Mouse (Mus musculus) forebrain, embryonic 14.5 days (tissue): ENCODE results near the gene Rab7. TPM values are rescaled to one million over a fixed set of nuclear protein-coding genes. Genes with fewer than 3 reads are reported as not detected.

Source experiments
- ATAC-seq: fragments of 200-750 bp; cut with Nextera tagmentation; 2 replicates; pipeline ENCODE4 v1.8.0; 2017; ENCODE audit warnings: mild to moderate bottlenecking, moderate library complexity
- DNase-seq: peaks from one replicate; pipeline ENCODE4 v3.0.0-alpha.2; 2015; ENCODE audit warnings: low spot score
- H3K27ac ChIP-seq: fragments of 300-500 bp; sonication (generic); 2 replicates; pipeline ENCODE4 v1.5.1; 2014; ENCODE audit warnings: low read depth, mild to moderate bottlenecking, control low read depth, low read length, moderate library complexity
- H3K27me3 ChIP-seq: fragments of 300-500 bp; sonication (generic); replicated peaks from 2 replicates; pipeline ENCODE4 v1.6.1; 2014; ENCODE audit warnings: low read length, control low read depth, mixed read lengths; ENCODE audit not compliant: control insufficient read depth, insufficient read depth
- H3K36me3 ChIP-seq: fragments of 300-500 bp; sonication (generic); 2 replicates; pipeline ENCODE4 v1.6.1; 2014; ENCODE audit warnings: low read length, control low read depth; ENCODE audit not compliant: control insufficient read depth, insufficient read depth
- H3K4me1 ChIP-seq: fragments of 300-500 bp; sonication (generic); 2 replicates; pipeline ENCODE4 v1.6.1; 2014; ENCODE audit warnings: antibody characterized with exemption, low read length, control low read depth; ENCODE audit not compliant: control insufficient read depth, insufficient read depth
- H3K4me2 ChIP-seq: fragments of 300-500 bp; sonication (generic); 2 replicates; pipeline ENCODE4 v1.6.1; 2014; ENCODE audit warnings: mild to moderate bottlenecking, control low read depth, low read length
- H3K4me3 ChIP-seq: fragments of 300-500 bp; sonication (generic); 2 replicates; pipeline ENCODE4 v1.5.1; 2014; ENCODE audit warnings: low read depth, low read length, control low read depth
- H3K9ac ChIP-seq: fragments of 300-500 bp; sonication (generic); 2 replicates; pipeline ENCODE4 v1.6.1; 2014; ENCODE audit warnings: mild to moderate bottlenecking, low read length, control low read depth, moderate library complexity
- H3K9me3 ChIP-seq: fragments of 300-500 bp; sonication (generic); replicated peaks from 2 replicates; pipeline ENCODE4 v1.6.1; 2016; ENCODE audit warnings: low read length, control low read depth, mixed read lengths; ENCODE audit not compliant: control insufficient read depth
- WGBS: fragments of 180-500 bp; shearing (Covaris S2); extraction: QIAGEN DNeasy Blood & Tissue Kit; methylation state at CpG from one replicate; pipeline ENCODE4 v1.1.7; 2014; 5-methylcytosine and 5-hydroxymethylcytosine counted together
- polyA plus RNA-seq: library from polyadenylated mRNA; unstranded; fragments of >200 nt; fragmentation: Nextera tagmentation; extraction: Ambion mirVana; gene quantifications from 2 replicates; pipeline ENCODE4 v1.2.1, GENCODE M21; 2014

The Rab7 gene
- polyA plus RNA-seq, 1 experiment from 2014 or later: 342 TPM

GRCm38 (mm10) chr6:88059903-88060302 lies 14.8 kb upstream of the Rab7 start:
- 81% methylated on average over 5 of the region's 5 CpGs for WGBS
- no peak overlapping the region for H3K4me2 ChIP-seq
- H3K36me3 ChIP-seq: no peaks in the 10 kb centered on the region
- no peaks in the 10 kb centered on the region for H3K27me3 ChIP-seq
- H3K4me3 ChIP-seq: no peak overlapping the region
- ATAC-seq: no peak
- no peak overlapping the region for H3K9ac ChIP-seq
- no peaks in the 10 kb centered on the region for H3K4me1 ChIP-seq
- no peaks in the 10 kb centered on the region for H3K9me3 ChIP-seq
- no peak overlapping the region for H3K27ac ChIP-seq
- DNase-seq: no peak

GRCm38 (mm10) chr6:88056866-88057265 lies 11.8 kb upstream of the Rab7 start:
- Histone ChIP-seq H3K4me1 (no peaks in the 10 kb centered on the region), H3K4me2 (no peak overlapping the region), H3K9ac (no peak overlapping the region), H3K27ac (no peak overlapping the region), H3K36me3 (no peaks in the 10 kb centered on the region), H3K27me3 (no peaks in the 10 kb centered on the region), H3K9me3 (no peaks in the 10 kb centered on the region), H3K4me3 (no peak overlapping the region)
- DNase-seq: no peak
- ATAC-seq: no peak
- WGBS: 87% methylated on average over 5 of the region's 5 CpGs

- Histone ChIP-seq H3K4me3 (no peak overlapping the region), H3K4me1 (no peaks in the 10 kb centered on the region), H3K4me2 (no peak overlapping the region), H3K9me3 (no peaks in the 10 kb centered on the region), H3K27ac (no peak overlapping the region), H3K36me3 (no peaks in the 10 kb centered on the region), H3K9ac (no peak overlapping the region), H3K27me3 (no peaks in the 10 kb centered on the region)
- ATAC-seq: no peak
- DNase-seq: no peak
- 83% methylated on average over 5 of the region's 5 CpGs for WGBS
Observed at GRCm38 (mm10) chr6:88055663-88056062, 10.6 kb upstream of the Rab7 start.

- Histone ChIP-seq H3K27ac (no peak overlapping the region), H3K4me3 (no peak overlapping the region), H3K4me2 (no peak overlapping the region), H3K27me3 (no peaks in the 10 kb centered on the region), H3K36me3 (no peaks in the 10 kb centered on the region), H3K9me3 (no peaks in the 10 kb centered on the region), H3K4me1 (no peaks in the 10 kb centered on the region), H3K9ac (no peak overlapping the region)
- no peak for ATAC-seq
- DNase-seq: no peak
- 70% methylated on average over 9 of the region's 9 CpGs for WGBS
Observed at GRCm38 (mm10) chr6:88054081-88054835, 9.2 kb upstream of the Rab7 start.

- no peak for ATAC-seq
- WGBS: 78% methylated on average over 11 of the region's 11 CpGs
- no peak overlapping the region for H3K9ac ChIP-seq
- no peak overlapping the region for H3K4me2 ChIP-seq
- no peaks in the 10 kb centered on the region for H3K36me3 ChIP-seq
- no peak overlapping the region for H3K27ac ChIP-seq
- DNase-seq: no peak
- no peak overlapping the region for H3K4me3 ChIP-seq
- H3K27me3 ChIP-seq: no peaks in the 10 kb centered on the region
- no peaks in the 10 kb centered on the region for H3K4me1 ChIP-seq
- no peaks in the 10 kb centered on the region for H3K9me3 ChIP-seq
Observed at GRCm38 (mm10) chr6:88053228-88054080, 8.4 kb upstream of the Rab7 start.

GRCm38 (mm10) chr6:88051206-88051605 lies 6.1 kb upstream of the Rab7 start:
- 88% methylated on average over 5 of the region's 5 CpGs for WGBS
- Histone ChIP-seq H3K27me3 (peaks cover 4% of the 10 kb centered on the region; the same call in 1 of the 2 replicates), H3K9ac (no peak overlapping the region)

GRCm38 (mm10) chr6:88049008-88049407 lies 3.9 kb upstream of the Rab7 start:
- WGBS: 85% methylated on average over 6 of the region's 6 CpGs
- DNase-seq (no peak), ATAC-seq (no peak)
- Histone ChIP-seq H3K27me3 (peaks cover 4% of the 10 kb centered on the region; the same call in 1 of the 2 replicates), H3K27ac (no peak overlapping the region), H3K4me1 (peaks cover 3% of the 10 kb centered on the region), H3K4me3 (no peak overlapping the region), H3K36me3 (no peaks in the 10 kb centered on the region), H3K4me2 (no peak overlapping the region), H3K9me3 (no peaks in the 10 kb centered on the region), H3K9ac (no peak overlapping the region)

More at GRCm38 (mm10) chr6:88051206-88051605, 6.1 kb upstream of the Rab7 start:
- H3K4me1 ChIP-seq: no peaks in the 10 kb centered on the region
- DNase-seq (no peak), ATAC-seq (no peak)
- H3K27ac ChIP-seq: no peak overlapping the region
- H3K36me3 ChIP-seq: no peaks in the 10 kb centered on the region
- H3K9me3 ChIP-seq: no peaks in the 10 kb centered on the region
- no peak overlapping the region for H3K4me2 ChIP-seq
- H3K4me3 ChIP-seq: no peak overlapping the region

GRCm38 (mm10) chr6:88047853-88048252 lies 2.8 kb upstream of the Rab7 start:
- no peak for DNase-seq
- no peak overlapping the region for H3K4me3 ChIP-seq
- no peak overlapping the region for H3K9ac ChIP-seq
- ATAC-seq: no peak
- peaks cover 6% of the 10 kb centered on the region for H3K4me1 ChIP-seq
- H3K36me3 ChIP-seq: no peaks in the 10 kb centered on the region
- no peak overlapping the region for H3K27ac ChIP-seq
- no peak overlapping the region for H3K4me2 ChIP-seq
- 84% methylated on average over 5 of the region's 5 CpGs for WGBS
- no peaks in the 10 kb centered on the region for H3K9me3 ChIP-seq
- H3K27me3 ChIP-seq: peaks cover 4% of the 10 kb centered on the region; the same call in 1 of the 2 replicates

GRCm38 (mm10) chr6:88045406-88045766 lies 316 bp upstream of the Rab7 start:
- Histone ChIP-seq H3K27me3 (peaks cover 4% of the 10 kb centered on the region; the same call in 1 of the 2 replicates), H3K4me2 (peak overlapping the region; percentile 35), H3K4me1 (peaks cover 6% of the 10 kb centered on the region), H3K9me3 (no peaks in the 10 kb centered on the region), H3K27ac (0 out of 2 replicates have a peak overlapping the region, but pooled peaks have one; percentile 40), H3K4me3 (peak overlapping the region; percentile 97), H3K36me3 (no peaks in the 10 kb centered on the region), H3K9ac (no peak overlapping the region)
- DNase-seq (no peak), ATAC-seq (no peak)
- WGBS: 34% methylated on average over 3 of the region's 3 CpGs
